Mouse (Mus musculus): ENCODE data around the gene Inpp5d. TPM values are rescaled to one million over a fixed set of nuclear protein-coding genes. Genes with fewer than 3 reads are reported as not detected.

Inpp5d gene
- total RNA-seq, 2 experiments from 2014 or later = 3.8 to 4.2 TPM

GRCm38 (mm10) chr1:87699890-87700448 lies 79.9 kb downstream of the Inpp5d start:
- intact Hi-C loops (cut with DNase I) = no loop called here
- Histone ChIP-seq H3K4me3 (no peak overlapping the region), H3K27ac (no peak overlapping the region)
- no peak for DNase-seq
- TF ChIP-seq CTCF (IDR thresholded peaks at IDR 0.05) = no peak

GRCm38 (mm10) chr1:87704230-87704629 lies 84.1 kb downstream of the Inpp5d start:
- no peak for TF ChIP-seq CTCF (IDR thresholded peaks at IDR 0.05)
- DNase-seq = no peak
- intact Hi-C loops (cut with DNase I) = no loop called here
- no peak overlapping the region for H3K4me3 ChIP-seq
- no peak overlapping the region for H3K27ac ChIP-seq

- no peak for DNase-seq
- TF ChIP-seq CTCF (IDR thresholded peaks at IDR 0.05) = no peak
- Histone ChIP-seq H3K27ac (no peak overlapping the region), H3K4me3 (no peak overlapping the region)
- intact Hi-C loops (cut with DNase I) = no loop called here
These were observed 86.2 kb downstream of the Inpp5d start for GRCm38 (mm10) chr1:87706361-87706760.

- DNase-seq = no peak
- Histone ChIP-seq H3K4me3 (no peak overlapping the region), H3K27ac (no peak overlapping the region)
- intact Hi-C loops (cut with DNase I) = no loop called here
- TF ChIP-seq CTCF (IDR thresholded peaks at IDR 0.05) = no peak
These were observed 88.9 kb downstream of the Inpp5d start for GRCm38 (mm10) chr1:87709020-87709419.

GRCm38 (mm10) chr1:87709661-87710270 lies 89.7 kb downstream of the Inpp5d start:
- intact Hi-C loops (cut with DNase I) = no loop called here
- no peak for DNase-seq
- Histone ChIP-seq H3K4me3 (no peak overlapping the region), H3K27ac (no peak overlapping the region)
- TF ChIP-seq CTCF (IDR thresholded peaks at IDR 0.05) = no peak

GRCm38 (mm10) chr1:87711938-87712613 lies 92.0 kb downstream of the Inpp5d start:
- DNase-seq = no peak
- Histone ChIP-seq H3K27ac (no peak overlapping the region), H3K4me3 (no peak overlapping the region)
- intact Hi-C loops (cut with DNase I) = no loop called here
- no peak for TF ChIP-seq CTCF (IDR thresholded peaks at IDR 0.05)

GRCm38 (mm10) chr1:87712614-87712971 lies 92.5 kb downstream of the Inpp5d start:
- Histone ChIP-seq H3K4me3 (no peak overlapping the region), H3K27ac (no peak overlapping the region)
- no peak for DNase-seq
- TF ChIP-seq CTCF (IDR thresholded peaks at IDR 0.05) = no peak
- intact Hi-C loops (cut with DNase I) = no loop called here

GRCm38 (mm10) chr1:87721382-87721781 lies 101.3 kb downstream of the Inpp5d start:
- TF ChIP-seq CTCF (IDR thresholded peaks at IDR 0.05) = peak; percentile 70
- Histone ChIP-seq H3K4me3 (no peak overlapping the region), H3K27ac (no peak overlapping the region)
- intact Hi-C loops (cut with DNase I) = loop anchor here (1.0 kb wide), 1 partner anchor 180 kb away; no protein-coding TSS in a partner anchor
- peak; percentile 54 for DNase-seq

- intact Hi-C loops (cut with DNase I) = loop anchor here (2.0 kb wide), 1 partner anchor 275 kb away; no protein-coding TSS in a partner anchor
- H3K27ac ChIP-seq = no peak overlapping the region
- no peak overlapping the region for H3K4me3 ChIP-seq
- DNase-seq = no peak
- TF ChIP-seq CTCF (IDR thresholded peaks at IDR 0.05) = no peak
These were observed 102.0 kb downstream of the Inpp5d start for GRCm38 (mm10) chr1:87722081-87722480.

GRCm38 (mm10) chr1:87723351-87723750 lies 103.2 kb downstream of the Inpp5d start:
- no peak for TF ChIP-seq CTCF (IDR thresholded peaks at IDR 0.05)
- no peak for DNase-seq
- intact Hi-C loops (cut with DNase I) = loop anchor here (2.0 kb wide), 1 partner anchor 277 kb away; no protein-coding TSS in a partner anchor
- no peak overlapping the region for H3K4me3 ChIP-seq
- no peak overlapping the region for H3K27ac ChIP-seq

GRCm38 (mm10) chr1:87729070-87729469 lies 109.0 kb downstream of the Inpp5d start:
- H3K4me3 ChIP-seq = no peak overlapping the region
- DNase-seq = no peak
- intact Hi-C loops (cut with DNase I) = no loop called here
- no peak overlapping the region for H3K27ac ChIP-seq
- TF ChIP-seq CTCF (IDR thresholded peaks at IDR 0.05) = no peak

GRCm38 (mm10) chr1:87729850-87730249 lies 109.7 kb downstream of the Inpp5d start:
- Histone ChIP-seq H3K27ac (no peak overlapping the region), H3K4me3 (no peak overlapping the region)
- DNase-seq = no peak
- intact Hi-C loops (cut with DNase I) = no loop called here
- TF ChIP-seq CTCF (IDR thresholded peaks at IDR 0.05) = no peak

- Histone ChIP-seq H3K4me3 (no peak overlapping the region), H3K27ac (no peak overlapping the region)
- TF ChIP-seq CTCF (IDR thresholded peaks at IDR 0.05) = no peak
- DNase-seq = no peak
- intact Hi-C loops (cut with DNase I) = no loop called here
These were observed 110.2 kb downstream of the Inpp5d start for GRCm38 (mm10) chr1:87730271-87730670.
